Comparison of ENCODE assay signal across 7 mouse cellular contexts in genomic region chr5:135148715-135149052, GRCm38 (mm10). TPM values are rescaled to one million over a fixed set of nuclear protein-coding genes. Genes with fewer than 3 reads are reported as not detected.
DNase-seq lines count a peak whose midpoint lies in the region; ATAC-seq and TF ChIP-seq lines count a peak whose summit lies in the region.

No protein-coding gene starts in this region.

- H3K36me3 ChIP-seq in megakaryocyte, embryonic 14.5 days (replicated peaks; ENCODE audit: low read length) = peaks cover 19% of the 10 kb centered on the region
- H3K36me3 ChIP-seq in forebrain, embryonic 12.5 days (replicated peaks) = peaks cover 12% of the 10 kb centered on the region
- H3K36me3 ChIP-seq in limb, embryonic 14.5 days (ENCODE audit: control insufficient read depth, insufficient read depth, low read length) = peaks cover 11% of the 10 kb centered on the region
- H3K36me3 ChIP-seq in stomach, embryonic 15.5 days = peaks cover 9% of the 10 kb centered on the region; the same call in 1 of the 2 replicates

- peak overlapping the region; percentile 66 for H3K4me2 ChIP-seq in forebrain, embryonic 12.5 days
- peak overlapping the region; percentile 55 for H3K4me2 ChIP-seq in limb, embryonic 14.5 days (replicated peaks; ENCODE audit: low read depth, low read length, severe bottlenecking)
- H3K4me2 ChIP-seq in stomach, embryonic 15.5 days = peak overlapping the region; percentile 86

- peaks cover 45% of the 10 kb centered on the region for H3K4me1 ChIP-seq in megakaryocyte, embryonic 14.5 days
- peaks cover 15% of the 10 kb centered on the region for H3K4me1 ChIP-seq in forebrain, embryonic 12.5 days
- peaks cover 3% of the 10 kb centered on the region; the same call in 1 of the 2 replicates for H3K4me1 ChIP-seq in limb, embryonic 14.5 days (ENCODE audit: control insufficient read depth, insufficient read depth, low read length)
- H3K4me1 ChIP-seq in stomach, embryonic 15.5 days = peaks cover 6% of the 10 kb centered on the region; the same call in 1 of the 2 replicates

- peak overlapping the region; percentile 59 for H3K9ac ChIP-seq in forebrain, embryonic 12.5 days
- H3K9ac ChIP-seq in limb, embryonic 14.5 days (ENCODE audit: low read depth, low read length, severe bottlenecking) = peak overlapping the region; percentile 47
- H3K9ac ChIP-seq in stomach, embryonic 15.5 days = peak overlapping the region; percentile 16; the same call in 1 of the 2 replicates

- no peaks in the 10 kb centered on the region for H3K27me3 ChIP-seq in megakaryocyte, embryonic 14.5 days (replicated peaks)
- H3K27me3 ChIP-seq in forebrain, embryonic 12.5 days = no peaks in the 10 kb centered on the region
- no peaks in the 10 kb centered on the region for H3K27me3 ChIP-seq in limb, embryonic 14.5 days (ENCODE audit: control insufficient read depth, insufficient read depth, low read length)
- H3K27me3 ChIP-seq in stomach, embryonic 15.5 days (replicated peaks) = no peaks in the 10 kb centered on the region

- under 1% methylated on average over 13 of the region's 13 CpGs for WGBS in forebrain, embryonic 12.5 days
- WGBS in limb, embryonic 14.5 days = under 1% methylated on average over 13 of the region's 13 CpGs
- WGBS in stomach, embryonic 15.5 days = under 1% methylated on average over 13 of the region's 13 CpGs

- no peak for DNase-seq in limb, embryonic 14.5 days (ENCODE audit: low spot score)
- DNase-seq in thymus, postnatal 25 days = no peak
- DNase-seq in right cerebral cortex, postnatal 25 days = no peak

- no peaks in the 10 kb centered on the region for H3K9me3 ChIP-seq in megakaryocyte, embryonic 14.5 days
- H3K9me3 ChIP-seq in forebrain, embryonic 12.5 days = no peaks in the 10 kb centered on the region
- no peaks in the 10 kb centered on the region for H3K9me3 ChIP-seq in limb, embryonic 14.5 days (ENCODE audit: control insufficient read depth, low read length)
- no peaks in the 10 kb centered on the region for H3K9me3 ChIP-seq in stomach, embryonic 15.5 days

- peak overlapping the region; percentile 99 for H3K4me3 ChIP-seq in megakaryocyte, embryonic 14.5 days (replicated peaks)
- peak overlapping the region; percentile 70 for H3K4me3 ChIP-seq in forebrain, embryonic 12.5 days (replicated peaks)
- H3K4me3 ChIP-seq in limb, embryonic 14.5 days (replicated peaks; ENCODE audit: low read length) = peak overlapping the region; percentile 71
- peak overlapping the region; percentile 85 for H3K4me3 ChIP-seq in stomach, embryonic 15.5 days (replicated peaks)

- H3K27ac ChIP-seq in forebrain, embryonic 12.5 days = peak overlapping the region; percentile 88
- peak overlapping the region; percentile 90 for H3K27ac ChIP-seq in limb, embryonic 14.5 days (replicated peaks; ENCODE audit: low read depth, low read length)
- peak overlapping the region; percentile 97 for H3K27ac ChIP-seq in stomach, embryonic 15.5 days

- peak; percentile 61; the same call in 1 of the 2 replicates for TF ChIP-seq POLR2A in limb, embryonic 14.5 days (IDR thresholded peaks at IDR 0.05; ENCODE audit: borderline replicate concordance, extremely low read depth, insufficient read depth, insufficient read length)

- no peak for ATAC-seq in megakaryocyte, adult 5-6 weeks (ENCODE audit: poor library complexity, severe bottlenecking)
- ATAC-seq in forebrain, embryonic 12.5 days (ENCODE audit: low FRiP score) = no peak
- no peak for ATAC-seq in limb, embryonic 14.5 days (ENCODE audit: low FRiP score, low read depth)
- ATAC-seq in stomach, embryonic 15.5 days (ENCODE audit: insufficient read depth, low FRiP score, low read depth) = no peak

RNA-seq across cellular contexts. Expression of gene Tbl2, which starts 0.8 kb away (rescaled TPM):
- 6.6 TPM in 1 of 2 replicates, not detected in the other for polyA plus RNA-seq in megakaryocyte, embryonic 14.5 days (2012; ENCODE audit: insufficient read depth, low replicate concordance)
- total RNA-seq in megakaryocyte, adult 5-6 weeks (2015) = 5.5 and 5.7 TPM in 2 replicates
- total RNA-seq in megakaryocyte, adult 5-6 weeks (2017) = 12.6 and 15.0 TPM in 2 replicates
- polyA plus RNA-seq in forebrain, embryonic 12.5 days (2016; fragmentation: Nextera tagmentation; extraction: Ambion mirVana) = 27.5 and 29.6 TPM in 2 replicates
- polyA plus RNA-seq in limb, embryonic 14.5 days (2012; rRNA removed) = 23.2 and 25.7 TPM in 2 replicates
- polyA plus RNA-seq in limb, embryonic 14.5 days (2014; fragmentation: Nextera tagmentation; extraction: Ambion mirVana) = 29.8 and 32.1 TPM in 2 replicates
- 20.9 and 27.0 TPM in 2 replicates for polyA plus RNA-seq in stomach, embryonic 15.5 days (2015; fragmentation: Nextera tagmentation; extraction: Ambion mirVana)

RNA-seq across cellular contexts. Expression of gene Bcl7b, which starts 19.4 kb away (rescaled TPM):
- 58.2 and 75.1 TPM in 2 replicates for polyA plus RNA-seq in megakaryocyte, embryonic 14.5 days (2012; ENCODE audit: insufficient read depth, low replicate concordance)
- total RNA-seq in megakaryocyte, adult 5-6 weeks (2015) = 23.5 and 46.6 TPM in 2 replicates
- 27.4 and 38.8 TPM in 2 replicates for total RNA-seq in megakaryocyte, adult 5-6 weeks (2017)
- polyA plus RNA-seq in forebrain, embryonic 12.5 days (2016; fragmentation: Nextera tagmentation; extraction: Ambion mirVana) = 46.6 TPM in 2 replicates
- polyA plus RNA-seq in limb, embryonic 14.5 days (2012; rRNA removed) = 20.6 and 24.6 TPM in 2 replicates
- 43.3 and 46.2 TPM in 2 replicates for polyA plus RNA-seq in limb, embryonic 14.5 days (2014; fragmentation: Nextera tagmentation; extraction: Ambion mirVana)
- 48.4 and 56.0 TPM in 2 replicates for polyA plus RNA-seq in stomach, embryonic 15.5 days (2015; fragmentation: Nextera tagmentation; extraction: Ambion mirVana)

RNA-seq across cellular contexts. Expression of gene Baz1b, which starts 38.4 kb away (rescaled TPM):
- 8.4 and 12.3 TPM in 2 replicates for polyA plus RNA-seq in megakaryocyte, embryonic 14.5 days (2012; ENCODE audit: insufficient read depth, low replicate concordance)
- 66.1 and 71.1 TPM in 2 replicates for total RNA-seq in megakaryocyte, adult 5-6 weeks (2015)
- total RNA-seq in megakaryocyte, adult 5-6 weeks (2017) = 129 and 134 TPM in 2 replicates
- 75.0 and 75.4 TPM in 2 replicates for polyA plus RNA-seq in forebrain, embryonic 12.5 days (2016; fragmentation: Nextera tagmentation; extraction: Ambion mirVana)
- polyA plus RNA-seq in limb, embryonic 14.5 days (2012; rRNA removed) = 72.7 and 73.0 TPM in 2 replicates
- polyA plus RNA-seq in limb, embryonic 14.5 days (2014; fragmentation: Nextera tagmentation; extraction: Ambion mirVana) = 52.3 and 58.8 TPM in 2 replicates
- 37.3 and 40.1 TPM in 2 replicates for polyA plus RNA-seq in stomach, embryonic 15.5 days (2015; fragmentation: Nextera tagmentation; extraction: Ambion mirVana)

RNA-seq across cellular contexts. Expression of gene Mlxipl, which starts 59.0 kb away (rescaled TPM):
- 0.12 TPM in 1 of 2 replicates, not detected in the other for polyA plus RNA-seq in megakaryocyte, embryonic 14.5 days (2012; ENCODE audit: insufficient read depth, low replicate concordance)
- total RNA-seq in megakaryocyte, adult 5-6 weeks (2015) = 0.05 and 0.31 TPM in 2 replicates
- 0.45 and 0.62 TPM in 2 replicates for total RNA-seq in megakaryocyte, adult 5-6 weeks (2017)
- polyA plus RNA-seq in forebrain, embryonic 12.5 days (2016; fragmentation: Nextera tagmentation; extraction: Ambion mirVana) = 2.7 and 3.1 TPM in 2 replicates
- polyA plus RNA-seq in limb, embryonic 14.5 days (2012; rRNA removed) = 3.3 and 5.3 TPM in 2 replicates
- 0.54 and 1.6 TPM in 2 replicates for polyA plus RNA-seq in limb, embryonic 14.5 days (2014; fragmentation: Nextera tagmentation; extraction: Ambion mirVana)
- 5.8 and 7.5 TPM in 2 replicates for polyA plus RNA-seq in stomach, embryonic 15.5 days (2015; fragmentation: Nextera tagmentation; extraction: Ambion mirVana)
